Mouse (Mus musculus): ENCODE results near the gene Cep152.

DNA sequence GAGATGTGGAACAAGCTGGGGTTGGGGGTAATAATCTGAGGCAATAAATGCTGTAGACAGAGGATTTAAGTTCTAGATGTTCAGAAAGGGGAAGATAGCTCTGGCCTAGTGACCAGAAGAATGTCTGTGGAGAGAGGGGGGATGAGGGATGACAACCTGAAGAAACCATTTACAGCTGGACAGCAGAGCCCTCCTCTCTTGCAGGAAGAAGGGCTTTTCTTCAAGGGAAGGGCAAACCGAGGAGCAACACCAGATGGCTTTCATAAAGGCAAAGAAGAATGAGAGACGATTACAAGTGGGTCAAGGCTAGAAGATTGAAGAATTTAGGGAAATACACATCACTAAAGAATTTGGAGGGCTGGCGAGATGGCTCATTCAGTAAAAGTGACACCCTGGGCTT, 110.5 kb downstream of the Cep152 start:
- TF ChIP-seq POLR2A (IDR thresholded peaks at IDR 0.05; ENCODE audit: control insufficient read depth, low read depth, low read length) (no peak), CTCF (IDR thresholded peaks at IDR 0.05; ENCODE audit: control insufficient read depth, insufficient read depth, insufficient replicate concordance, low read depth, low read length) (no peak)
